Mouse (Mus musculus): Measurements from ENCODE around the gene Olfr356.

The Olfr356 gene

GRCm38 (mm10) chr2:36936821-36937220 is at the start of gene Olfr356:
Olfr356 (plus strand) TSS chr2:36937121.
- DNase-seq = no peak

GRCm38 (mm10) chr2:36892836-36893235 is 44.1 kb upstream of the Olfr356 start, which contains the start of gene Olfr353:
Olfr353 (minus strand) TSS chr2:36892936.
- no peak for DNase-seq

GRCm38 (mm10) chr2:36897114-36897513 is 39.8 kb upstream of the Olfr356 start:
- peak; percentile 85 for DNase-seq

GRCm38 (mm10) chr2:36905380-36905779 is 31.5 kb upstream of the Olfr356 start, which contains the start of gene Olfr354:
Olfr354 (plus strand) TSS chr2:36905680.
- DNase-seq = no peak

- DNase-seq = no peak
Observed at GRCm38 (mm10) chr2:36928797-36929196, 8.1 kb upstream of the Olfr356 start, which contains the start of gene Olfr355. Olfr355 (minus strand) TSS chr2:36928897.
